Mouse (Mus musculus) olfactory bulb, adult 2 months (tissue): ENCODE measurements around the gene Gm9887.

Experiments used
- CTCF ChIP-seq: fragments of 200-500 bp; IDR thresholded peaks from 2 replicates; pipeline ENCODE4 v1.5.1; 2012; ENCODE audit warnings: low read depth, mild to moderate bottlenecking, low read length, moderate library complexity; ENCODE audit not compliant: insufficient read depth
- POLR2A ChIP-seq: fragments of 200-500 bp; IDR thresholded peaks from 2 replicates; pipeline ENCODE4 v1.6.1; 2012; ENCODE audit warnings: mild to moderate bottlenecking, low read depth, low read length, moderate library complexity; ENCODE audit not compliant: insufficient read depth

DNA sequence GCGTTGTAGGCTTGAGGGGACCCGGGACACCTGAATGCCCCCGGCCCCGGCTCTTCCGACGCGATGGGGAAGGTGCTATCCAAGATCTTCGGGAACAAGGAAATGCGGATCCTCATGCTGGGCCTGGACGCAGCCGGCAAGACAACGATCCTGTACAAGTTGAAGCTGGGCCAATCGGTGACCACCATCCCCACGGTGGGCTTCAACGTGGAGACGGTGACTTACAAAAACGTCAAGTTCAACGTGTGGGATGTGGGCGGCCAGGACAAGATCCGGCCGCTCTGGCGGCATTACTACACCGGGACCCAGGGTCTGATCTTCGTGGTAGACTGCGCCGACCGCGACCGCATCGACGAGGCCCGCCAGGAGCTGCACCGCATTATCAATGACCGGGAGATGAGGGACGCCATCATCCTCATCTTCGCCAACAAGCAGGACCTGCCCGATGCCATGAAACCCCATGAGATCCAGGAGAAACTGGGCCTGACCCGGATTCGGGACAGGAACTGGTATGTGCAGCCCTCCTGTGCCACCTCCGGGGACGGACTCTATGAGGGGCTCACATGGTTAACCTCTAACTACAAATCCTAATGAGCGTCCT lies 573 bp upstream of the Gm9887 start:
- TF ChIP-seq CTCF (no peak), POLR2A (no peak)
